Mouse (Mus musculus): ENCODE data around the gene 6330409D20Rik.

6330409D20Rik gene

DNA sequence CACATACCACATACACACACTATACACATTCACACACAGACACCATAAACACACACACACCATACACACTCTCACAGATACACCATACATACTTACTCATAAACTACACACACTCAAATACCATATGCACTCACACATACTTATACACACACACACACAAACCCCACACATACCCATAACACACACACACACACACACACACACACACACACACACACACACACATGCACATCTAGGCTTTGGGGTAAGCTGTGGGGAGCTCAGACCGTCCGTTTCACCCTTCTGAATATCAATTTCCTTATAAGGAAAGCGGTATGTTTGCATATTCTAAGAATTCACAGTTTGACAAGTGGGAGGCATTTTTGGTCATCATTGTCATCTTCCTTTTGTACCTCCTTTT, 18.2 kb downstream of the 6330409D20Rik start:
- DNase-seq (ENCODE audit: low read depth): no peak

DNA sequence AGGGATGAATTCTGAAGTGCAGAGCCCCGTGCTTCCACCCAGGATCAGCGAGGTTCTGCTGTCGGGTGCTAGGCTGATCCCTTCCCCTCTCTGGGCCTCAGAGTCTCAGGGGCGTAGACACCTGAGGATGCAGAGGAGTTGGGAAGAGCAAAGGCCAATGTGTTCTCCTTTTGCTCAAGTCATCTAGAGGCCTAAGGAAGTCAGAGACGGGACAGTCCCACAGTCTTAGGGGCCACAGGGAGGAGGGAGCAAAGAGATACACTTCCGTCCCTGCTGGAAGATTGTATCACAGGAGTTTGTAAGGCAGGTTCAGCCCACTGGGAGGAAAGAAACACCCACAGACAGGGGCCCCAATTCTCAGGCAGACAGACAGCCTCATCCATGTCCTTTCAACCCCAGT, 18.8 kb downstream of the 6330409D20Rik start:
- no peak for DNase-seq (ENCODE audit: low read depth)

DNA sequence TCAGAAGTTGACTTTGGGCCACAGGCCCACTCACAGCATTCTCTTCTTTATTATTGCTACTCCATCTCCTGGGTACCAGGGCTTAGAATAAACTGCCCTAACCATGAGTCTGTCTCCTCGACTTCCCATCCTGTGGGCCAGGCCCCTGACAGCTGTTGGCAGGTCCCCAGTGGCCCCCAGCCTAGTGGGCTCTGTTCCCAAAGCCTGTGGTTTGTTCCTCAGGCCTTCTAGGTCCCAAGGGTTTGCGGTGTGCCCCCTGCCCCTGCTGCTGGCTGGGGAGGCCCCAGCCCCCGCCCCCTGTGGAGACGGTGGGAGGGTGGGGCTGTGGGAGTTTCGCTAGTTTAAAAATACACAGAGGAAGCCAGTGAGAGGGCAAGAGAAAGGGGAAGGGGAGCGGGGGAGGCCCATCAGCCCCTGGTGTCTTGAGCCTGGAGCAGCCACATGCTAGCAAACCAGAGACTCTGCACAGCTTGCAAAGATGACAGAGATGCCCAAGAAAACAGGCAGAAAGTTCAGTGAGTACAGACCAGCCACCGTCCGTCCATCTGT, 20.1 kb downstream of the 6330409D20Rik start, which contains the start of gene Sh2d3c:
Gene Sh2d3c (plus strand): TSS at position 375 of the 549 bp plus-strand sequence.
- DNase-seq (ENCODE audit: low read depth): peak; percentile 44

DNA sequence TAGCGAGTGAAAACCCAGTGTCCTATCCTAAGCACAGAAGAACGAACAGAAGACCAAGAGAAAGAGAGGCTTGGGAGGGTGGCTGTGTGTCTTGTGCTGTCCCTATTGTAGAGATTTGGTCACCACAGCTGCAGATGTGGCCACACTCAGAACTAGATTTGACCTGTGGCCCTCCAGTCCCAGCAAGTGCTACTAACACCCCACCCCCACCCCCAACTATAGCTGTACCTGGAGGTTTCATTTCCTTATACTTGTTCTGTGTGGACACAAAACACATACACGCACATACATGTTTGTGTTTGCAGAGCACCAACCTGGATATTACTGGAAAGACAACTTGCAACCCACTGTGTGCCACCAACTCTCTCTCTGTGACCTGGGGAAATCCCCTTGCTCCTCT, 20.8 kb downstream of the 6330409D20Rik start:
- no peak for DNase-seq (ENCODE audit: low read depth)

DNA sequence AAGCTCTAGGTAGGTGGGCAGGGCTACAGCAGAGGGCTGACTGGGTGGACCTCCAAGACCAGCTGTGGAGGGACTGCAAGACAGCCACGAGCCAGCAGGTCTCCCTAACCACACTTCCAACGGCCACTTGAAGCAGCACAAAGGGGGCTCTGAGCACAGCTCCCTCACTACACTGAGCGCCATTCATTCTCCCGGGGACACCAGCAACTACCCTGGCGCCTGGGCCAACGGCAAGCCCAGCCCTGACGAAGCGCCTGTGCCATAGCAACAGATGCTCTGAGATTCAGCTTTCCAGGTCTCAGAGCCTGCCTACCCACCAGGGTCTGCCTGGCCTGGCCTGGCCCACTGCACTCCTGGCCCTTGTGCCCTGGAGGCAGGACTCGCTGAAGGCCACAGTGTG, 22.1 kb downstream of the 6330409D20Rik start:
- no peak for DNase-seq (ENCODE audit: low read depth)

DNA sequence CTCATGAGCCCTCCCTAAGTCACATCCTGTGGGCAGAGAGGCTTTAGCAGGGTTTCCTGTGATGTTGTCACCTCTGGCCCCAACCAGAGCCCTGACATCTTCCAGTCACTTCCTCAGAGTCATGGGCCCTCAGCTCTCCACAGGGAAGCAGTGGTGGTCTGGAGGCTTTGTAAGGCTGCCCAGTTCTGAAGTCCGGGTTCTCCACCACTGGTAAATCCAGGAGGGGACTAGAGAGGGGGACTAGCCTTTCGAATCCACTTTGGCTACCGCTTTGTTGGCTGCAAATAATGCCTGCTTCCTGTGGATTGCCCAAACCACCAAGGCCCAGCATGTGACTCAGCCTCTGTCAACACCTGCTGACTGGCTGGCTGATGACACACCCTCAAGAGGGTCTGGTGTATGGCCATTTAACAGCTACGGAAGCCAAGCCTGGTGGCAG, 25.8 kb downstream of the 6330409D20Rik start:
- DNase-seq (ENCODE audit: low read depth): peak; percentile 64

DNA sequence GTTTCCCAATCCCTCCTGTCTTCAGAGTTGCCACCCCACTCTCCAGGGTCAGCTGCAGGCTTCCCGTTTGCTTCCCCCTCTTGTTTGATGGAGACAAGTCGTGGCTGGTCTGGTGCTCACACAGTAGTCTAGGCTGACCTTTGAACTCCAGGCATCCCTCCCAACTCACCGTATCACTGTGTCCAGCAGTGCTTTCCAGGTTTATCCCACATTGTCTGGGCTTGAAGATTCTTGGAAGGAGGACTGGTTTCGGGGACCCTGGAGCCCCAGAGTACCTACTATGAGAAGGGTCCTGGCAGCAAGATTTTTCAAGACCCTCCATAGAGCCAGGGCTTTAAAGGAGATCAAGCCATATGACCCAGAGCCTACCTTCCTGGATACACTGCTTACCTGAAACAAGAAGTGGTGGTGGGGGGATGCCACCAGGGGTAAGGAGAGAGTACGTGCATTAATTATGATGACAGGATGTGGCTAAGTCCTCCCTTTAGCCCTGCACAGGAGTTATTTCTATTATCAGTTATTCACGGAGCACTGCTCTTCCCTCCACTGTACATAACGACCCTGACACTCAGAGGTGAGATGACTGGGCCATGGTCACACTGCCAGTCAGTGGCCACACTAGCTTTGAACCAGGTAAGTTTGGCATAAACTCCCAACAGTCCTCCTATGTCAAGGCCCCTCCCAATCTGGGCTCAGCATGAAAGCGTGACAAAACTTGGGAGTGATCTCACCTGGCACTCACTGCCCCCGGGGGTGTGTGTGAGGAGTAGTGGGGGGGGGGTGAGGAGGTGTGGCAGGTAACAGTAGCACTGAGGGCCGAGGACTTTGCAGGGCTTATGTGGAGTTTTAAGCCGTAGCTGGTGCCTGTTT, 26.5 kb downstream of the 6330409D20Rik start:
- no peak for DNase-seq (ENCODE audit: low read depth)

DNA sequence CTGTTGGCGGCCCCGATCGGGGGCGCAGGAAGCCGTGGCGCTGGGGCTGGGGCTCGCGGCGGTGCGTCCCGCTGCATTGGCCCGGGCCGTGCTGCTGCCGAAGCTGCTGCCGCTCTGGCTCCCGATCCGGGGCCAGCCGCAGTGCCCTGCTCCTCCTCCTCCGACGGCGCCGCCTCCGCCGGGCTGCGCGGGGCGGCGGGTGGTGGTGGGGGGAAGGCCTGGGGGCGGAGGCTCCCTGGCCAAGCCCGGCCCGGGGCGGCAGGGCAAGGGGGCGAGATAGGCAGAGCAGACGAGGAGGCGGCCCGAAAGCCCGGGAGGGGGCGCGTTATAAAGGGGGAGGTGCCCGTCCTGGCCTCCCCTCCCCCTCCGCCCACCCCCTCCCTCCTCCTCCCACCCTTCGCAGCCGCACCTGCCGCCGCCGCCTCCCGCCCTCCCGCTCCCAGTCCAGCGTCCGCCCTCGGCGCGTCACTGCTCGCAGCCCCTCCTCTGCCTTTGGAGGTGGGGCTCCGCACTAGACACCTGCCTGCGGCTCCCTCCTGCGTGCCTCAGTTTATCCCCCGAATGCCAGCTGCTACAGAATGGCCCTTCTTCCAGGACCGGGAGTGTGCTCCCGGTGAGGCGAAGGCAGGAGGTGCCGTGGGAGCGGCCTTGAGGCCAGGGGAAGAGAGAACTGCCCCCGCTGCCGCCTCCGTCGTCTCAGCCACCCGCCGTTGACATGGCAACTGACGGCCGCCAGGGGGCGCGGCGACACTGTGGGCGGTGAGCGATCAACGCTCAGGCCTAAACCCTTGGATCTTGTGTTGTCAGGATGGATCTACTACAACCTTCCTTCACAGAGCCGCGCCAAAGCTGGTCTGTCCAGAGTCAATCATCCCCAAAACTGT, 27.6 kb downstream of the 6330409D20Rik start, which contains the start of gene Cdk9:
Gene Cdk9 (minus strand): TSS at position 143 of the 884 bp plus-strand sequence.
- peak; percentile 83 for DNase-seq (ENCODE audit: low read depth)

DNA sequence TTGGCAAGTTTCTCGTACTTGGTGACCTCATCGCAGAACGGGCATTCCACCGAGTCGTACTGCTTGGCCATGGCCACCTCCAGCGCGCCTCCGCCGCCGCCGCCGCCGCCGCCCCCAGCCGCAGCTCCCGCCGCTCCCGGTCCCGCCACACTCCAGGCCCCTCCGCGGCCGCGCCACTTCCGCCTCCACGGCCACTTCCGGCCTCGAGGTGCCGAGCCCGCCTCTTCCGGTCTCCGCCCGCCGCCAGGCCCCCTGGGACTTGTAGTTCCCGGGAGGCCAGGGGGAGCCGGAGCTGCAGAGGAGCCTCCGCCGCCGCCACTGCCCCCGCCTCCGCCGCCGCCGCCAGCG, 28.3 kb downstream of the 6330409D20Rik start:
- peak; percentile 79 for DNase-seq (ENCODE audit: low read depth)

DNA sequence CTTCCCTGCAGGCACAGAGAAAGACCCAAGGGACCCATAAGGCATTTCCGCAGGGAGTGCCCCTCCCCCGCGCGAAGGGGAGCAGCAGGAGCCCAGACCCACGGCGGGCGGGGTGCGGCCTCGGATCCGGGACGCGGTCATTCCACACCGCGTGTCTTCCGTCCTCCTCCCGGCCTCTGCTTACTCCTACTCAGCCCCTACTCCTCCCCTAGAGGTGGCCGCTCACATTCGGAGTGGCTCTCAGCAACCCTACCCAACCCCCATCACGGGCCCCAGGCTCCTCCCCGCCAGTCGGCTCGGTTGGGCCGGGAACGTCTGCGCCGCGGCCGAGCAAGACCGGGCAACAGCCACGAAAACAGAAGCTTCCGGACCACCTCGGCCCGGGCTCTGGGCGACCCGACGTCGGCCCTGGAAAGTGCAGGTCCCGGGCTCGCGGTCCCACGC, 28.7 kb downstream of the 6330409D20Rik start:
- no peak for DNase-seq (ENCODE audit: low read depth)

DNA sequence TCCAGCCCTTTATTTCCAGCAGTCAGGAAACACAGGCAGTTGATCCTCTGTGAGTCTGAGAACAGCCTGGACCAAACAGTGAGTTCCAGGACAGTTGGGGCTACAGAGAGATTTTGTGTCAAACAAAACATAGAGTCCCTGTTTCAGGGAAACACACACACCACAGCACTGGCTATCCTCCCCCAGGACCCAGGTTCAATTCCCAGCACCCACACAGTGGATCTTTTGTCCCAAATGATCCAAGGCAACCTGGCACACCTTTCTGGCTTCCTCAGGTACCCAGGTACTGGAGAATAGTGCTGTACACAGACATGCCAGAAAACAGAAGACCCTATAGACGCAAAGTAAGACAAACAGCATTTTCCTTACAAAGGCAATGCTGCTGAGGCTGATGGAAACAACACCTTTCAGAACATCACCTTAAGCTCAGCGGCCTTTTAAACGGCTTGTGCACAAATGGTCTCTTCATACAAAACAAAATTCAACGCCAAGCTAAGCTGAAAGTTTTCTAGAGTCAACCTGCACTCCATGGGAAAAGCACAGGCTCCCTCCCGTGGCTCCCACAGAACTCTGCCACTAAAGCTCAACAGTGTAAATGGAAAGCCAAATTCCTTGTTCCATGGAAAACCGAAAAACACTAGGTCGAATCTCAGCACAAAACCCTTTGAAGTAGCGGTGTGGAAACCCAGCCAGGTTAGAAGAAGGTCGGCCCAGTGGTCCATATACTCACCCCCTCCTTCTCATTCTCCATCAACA, 29.3 kb downstream of the 6330409D20Rik start:
- no peak for DNase-seq (ENCODE audit: low read depth)

DNA sequence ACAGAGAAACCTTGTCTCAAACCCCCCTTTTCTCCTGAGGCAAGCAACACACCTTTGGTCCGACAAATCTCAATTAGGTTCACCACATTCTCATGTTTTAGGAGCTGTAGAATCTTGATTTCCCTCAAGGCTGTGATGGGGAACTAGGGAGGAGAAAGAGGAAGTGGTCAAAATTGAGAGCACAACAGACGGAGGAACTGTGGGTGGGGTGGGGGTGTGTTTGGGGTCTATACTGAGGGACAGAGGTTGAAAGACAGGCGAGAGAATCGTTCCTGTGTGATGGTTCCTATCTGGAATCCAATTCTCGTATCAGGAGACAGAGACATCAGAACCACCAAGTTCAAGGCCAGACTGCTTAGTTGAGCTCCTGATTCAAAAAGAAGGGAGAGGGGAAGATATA, 30.4 kb downstream of the 6330409D20Rik start:
- DNase-seq (ENCODE audit: low read depth): no peak

DNA sequence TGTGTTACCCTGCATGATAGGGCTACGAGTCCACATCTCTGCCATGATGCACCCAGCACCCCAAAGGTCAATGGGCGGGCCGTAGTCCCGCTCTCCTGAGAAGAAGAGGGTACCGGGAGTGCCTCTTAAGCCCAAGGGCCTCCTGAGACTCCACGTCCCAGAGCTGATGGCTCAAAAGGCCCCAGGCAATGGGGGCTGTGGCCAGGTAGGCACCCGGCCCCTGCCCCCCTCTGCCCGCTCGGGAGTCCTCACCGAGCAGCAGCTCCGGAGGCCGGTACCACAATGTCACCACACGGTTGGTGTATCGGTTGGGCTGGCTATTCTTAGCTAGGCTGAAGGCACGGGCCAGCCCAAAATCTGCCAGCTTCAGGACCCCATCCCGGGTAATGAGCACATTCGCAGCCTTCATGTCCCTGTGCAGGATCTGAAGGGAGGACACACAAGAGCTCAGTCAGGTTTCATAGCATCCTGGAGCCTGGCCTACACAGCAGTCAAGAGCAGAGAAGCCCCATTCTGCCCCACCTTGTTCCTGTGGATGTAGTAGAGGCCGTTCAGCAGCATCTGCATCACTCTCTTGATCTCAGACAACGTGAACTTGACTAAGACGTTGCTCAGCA, 31.2 kb downstream of the 6330409D20Rik start:
- no peak for DNase-seq (ENCODE audit: low read depth)

DNA sequence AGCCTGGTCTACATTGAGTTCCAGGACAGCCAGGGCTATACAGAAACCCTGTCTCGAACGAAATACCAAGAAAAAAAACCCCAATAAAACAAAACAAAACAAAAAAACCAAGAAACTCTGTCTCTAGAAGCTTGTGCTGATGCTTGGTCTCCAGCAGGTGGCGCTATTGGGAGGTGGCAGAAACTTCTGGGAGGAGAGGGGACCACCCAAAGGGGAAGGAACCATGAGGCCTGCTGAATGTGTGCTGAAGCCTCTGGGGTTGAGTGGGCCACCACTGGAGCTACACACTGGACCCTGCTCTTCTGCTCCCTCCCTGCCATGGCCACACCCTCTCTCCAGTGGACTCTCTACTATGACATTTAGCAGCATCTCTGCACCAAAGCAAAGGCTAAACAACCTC, 32.2 kb downstream of the 6330409D20Rik start:
- DNase-seq (ENCODE audit: low read depth): peak; percentile 72

DNA sequence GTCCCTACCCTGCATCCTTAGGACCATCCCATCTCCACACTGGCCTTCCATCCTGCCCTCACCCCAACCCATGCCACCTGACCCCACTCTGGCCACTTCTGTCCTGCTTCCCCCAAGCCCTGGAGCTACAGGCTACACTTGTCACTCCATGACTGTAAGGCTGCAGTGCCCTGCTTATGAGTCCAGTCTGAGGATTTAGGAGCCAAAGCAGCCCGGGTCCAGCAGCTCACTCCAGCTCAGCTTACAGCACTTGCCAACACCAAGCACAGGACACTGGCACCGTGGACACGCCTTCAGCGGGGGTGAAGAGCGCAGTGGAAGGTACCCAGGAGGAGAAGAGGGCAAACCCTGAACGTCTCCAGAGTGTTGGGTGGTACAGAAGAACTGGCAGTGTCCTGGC, 33.8 kb downstream of the 6330409D20Rik start:
- no peak for DNase-seq (ENCODE audit: low read depth)

DNA sequence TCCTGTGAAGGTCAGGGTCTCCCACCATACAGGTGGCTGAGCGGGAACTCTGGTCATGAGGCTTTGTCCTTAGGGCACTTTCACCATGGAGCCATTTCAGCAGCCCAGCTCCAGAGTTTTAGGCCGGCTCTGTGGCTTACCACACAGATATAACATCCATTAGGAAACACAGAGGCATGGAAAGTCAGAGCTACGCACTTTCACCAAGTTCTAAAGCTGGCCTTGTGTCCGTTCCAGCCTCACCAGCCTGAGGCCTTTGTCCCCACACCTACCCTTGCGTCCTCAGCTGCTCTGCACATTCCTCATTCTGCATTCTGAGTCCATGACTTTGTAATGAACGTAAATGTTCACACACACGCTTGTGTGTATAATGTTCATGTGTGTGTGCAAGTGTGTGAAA, 35.8 kb downstream of the 6330409D20Rik start:
- no peak for DNase-seq (ENCODE audit: low read depth)

DNA sequence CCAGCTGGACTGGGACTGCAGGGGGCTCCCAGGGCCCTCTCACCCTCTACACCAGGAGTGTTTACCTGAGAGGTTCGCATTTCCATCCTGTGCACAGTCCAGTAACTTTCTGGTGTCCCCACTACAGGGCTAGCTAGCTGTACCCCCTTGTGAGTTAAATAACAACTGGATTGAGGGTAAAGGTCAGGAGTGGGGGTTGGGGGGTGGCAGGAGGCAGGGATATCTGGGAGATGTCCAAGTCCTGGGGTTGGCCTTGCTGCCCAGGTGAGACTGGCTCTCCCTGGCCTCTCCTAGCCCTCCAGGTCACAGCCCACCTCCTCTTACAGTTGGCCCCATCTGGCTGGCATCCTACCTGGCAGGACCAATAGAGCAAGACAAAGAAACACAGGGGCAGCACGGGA, 36.8 kb downstream of the 6330409D20Rik start, which contains the start of gene Fpgs:
Gene Fpgs (minus strand): TSS at position 125 of the 401 bp plus-strand sequence.
- no peak for DNase-seq (ENCODE audit: low read depth)

DNA sequence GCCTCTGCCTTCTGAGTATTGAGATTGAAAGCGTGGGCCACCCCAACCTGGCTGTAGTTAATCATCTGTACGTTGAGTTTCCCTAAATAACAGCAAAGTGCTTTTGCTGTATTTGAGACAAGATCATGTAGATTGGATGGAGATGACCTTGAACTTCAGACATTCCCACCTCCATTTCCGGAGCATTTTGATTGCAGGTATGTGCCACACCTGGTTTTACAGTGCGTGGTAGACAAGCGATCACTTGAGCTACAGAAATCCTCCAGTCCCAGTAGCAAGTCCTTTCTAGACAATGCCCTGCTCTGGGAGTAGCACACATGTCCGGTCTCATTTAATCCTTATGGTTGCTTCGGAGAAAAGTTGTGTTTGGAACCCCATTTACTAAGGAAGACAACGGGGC, 37.8 kb downstream of the 6330409D20Rik start:
- DNase-seq (ENCODE audit: low read depth): no peak

DNA sequence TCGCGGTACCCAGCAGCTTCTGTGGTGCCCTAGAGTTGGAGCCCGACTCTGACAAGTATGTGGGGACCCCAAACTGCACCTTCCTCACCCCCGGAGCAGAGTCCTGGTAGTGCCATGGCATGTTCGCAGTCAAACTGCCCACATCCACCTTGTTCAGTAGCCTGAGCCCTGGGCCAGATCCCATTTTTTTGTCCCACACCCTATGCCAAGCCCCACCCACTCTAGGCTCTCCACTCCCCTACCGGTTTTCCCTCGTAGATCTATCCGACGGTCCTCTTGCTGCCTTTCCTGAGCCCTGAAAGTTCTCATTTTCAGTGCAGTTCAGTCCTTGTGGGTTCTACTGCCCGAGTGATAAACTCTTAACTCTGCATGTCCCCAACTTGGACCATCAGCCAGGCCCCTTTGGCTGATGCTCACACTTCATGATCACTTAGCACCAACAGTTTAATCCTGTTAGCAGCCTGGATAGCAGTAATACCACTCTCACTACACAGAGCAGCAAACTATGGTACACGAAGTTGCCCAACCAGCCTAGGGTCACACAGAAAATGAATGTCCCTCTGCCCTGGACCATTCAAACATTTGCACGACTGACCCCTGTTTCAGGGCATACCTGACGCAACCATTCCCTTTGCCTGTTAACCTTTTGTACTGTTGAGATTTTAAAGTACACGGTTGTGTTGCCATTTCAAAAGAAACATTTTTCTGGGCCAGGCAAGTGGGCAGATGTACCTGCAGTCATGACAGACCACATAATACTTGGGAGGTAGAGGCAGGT, 39.7 kb downstream of the 6330409D20Rik start:
- DNase-seq (ENCODE audit: low read depth): no peak

DNA sequence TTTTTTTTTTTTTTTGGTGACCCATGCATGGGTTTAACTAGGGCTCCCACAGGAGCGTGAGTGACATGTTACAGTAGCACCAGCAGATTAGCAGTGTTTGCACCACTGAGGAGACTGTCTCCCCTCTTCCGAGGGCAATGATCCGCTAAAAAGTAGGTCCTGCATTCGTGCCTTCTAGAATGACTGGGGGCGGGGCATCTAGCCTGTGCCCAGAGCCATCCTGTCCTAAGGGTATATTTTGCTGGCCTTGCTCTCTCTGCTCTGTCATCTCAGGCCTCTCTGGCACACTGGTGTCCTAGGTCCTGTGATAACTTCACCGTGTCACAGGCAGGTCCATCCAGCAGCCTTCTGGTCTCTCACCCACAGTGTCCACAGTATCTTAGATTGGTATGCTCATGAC, 41.1 kb downstream of the 6330409D20Rik start:
- no peak for DNase-seq (ENCODE audit: low read depth)
